Mouse (Mus musculus) heart, embryonic 10.5 days (tissue): ENCODE results near the gene Foxp4. TPM values are rescaled to one million over a fixed set of nuclear protein-coding genes. Genes with fewer than 3 reads are reported as not detected.
A peak's percentile ranks its signal among the peaks of the same experiment; 100 is the strongest.

Experiments used
- DNase-seq: peaks from one replicate; pipeline ENCODE4 v3.0.0-alpha.2; 2017; ENCODE audit warnings: low spot score
- H3K27ac ChIP-seq: fragments of 300-500 bp; sonication (generic); 2 replicates; pipeline ENCODE4 v1.5.1; 2016; ENCODE audit warnings: mild to moderate bottlenecking
- H3K27me3 ChIP-seq: fragments of 300-500 bp; sonication (generic); 2 replicates; pipeline ENCODE4 v1.6.1; 2016; ENCODE audit warnings: mild to moderate bottlenecking; ENCODE audit not compliant: poor library complexity, insufficient read depth, severe bottlenecking
- H3K36me3 ChIP-seq: fragments of 300-500 bp; sonication (generic); 2 replicates; pipeline ENCODE4 v1.6.1; 2016; ENCODE audit warnings: mild to moderate bottlenecking, moderate library complexity
- H3K4me1 ChIP-seq: fragments of 300-500 bp; sonication (generic); 2 replicates; pipeline ENCODE4 v1.6.1; 2016; ENCODE audit warnings: mild to moderate bottlenecking
- H3K4me3 ChIP-seq: fragments of 300-500 bp; sonication (generic); 2 replicates; pipeline ENCODE4 v1.5.1; 2016; ENCODE audit warnings: mild to moderate bottlenecking, moderate library complexity
- H3K9me3 ChIP-seq: fragments of 300-500 bp; sonication (generic); 2 replicates; pipeline ENCODE4 v1.6.1; 2016; ENCODE audit warnings: mild to moderate bottlenecking, moderate library complexity
- WGBS: fragments of 180-500 bp; shearing (Covaris S2); methylation state at CpG from one replicate; pipeline ENCODE4 v1.1.7; 2016; 5-methylcytosine and 5-hydroxymethylcytosine counted together
- polyA plus RNA-seq: library from polyadenylated mRNA; unstranded; fragments of >200 nt; fragmentation: Nextera tagmentation; extraction: Ambion mirVana; gene quantifications from 2 replicates; pipeline ENCODE4 v1.2.1, GENCODE M21; 2016

The Foxp4 gene
- polyA plus RNA-seq, 1 experiment from 2014 or later: 27.3 TPM

GRCm38 (mm10) chr17:47833628-47834481 is 90.6 kb downstream of the Foxp4 start:
- peaks cover 35% of the 10 kb centered on the region for H3K27me3 ChIP-seq
- WGBS: 1% methylated on average over 45 of the region's 45 CpGs
- H3K27ac ChIP-seq: peak overlapping the region; percentile 89
- peak overlapping the region; percentile 77 for H3K4me3 ChIP-seq
- no peak for DNase-seq
- no peaks in the 10 kb centered on the region for H3K9me3 ChIP-seq
- peaks cover 11% of the 10 kb centered on the region; the same call in 1 of the 2 replicates for H3K36me3 ChIP-seq
- H3K4me1 ChIP-seq: peaks cover 66% of the 10 kb centered on the region

GRCm38 (mm10) chr17:47833029-47833627 is 91.3 kb downstream of the Foxp4 start:
- peak overlapping the region; percentile 89 for H3K27ac ChIP-seq
- peaks cover 67% of the 10 kb centered on the region for H3K4me1 ChIP-seq
- under 1% methylated on average over 41 of the region's 45 CpGs for WGBS
- peaks cover 35% of the 10 kb centered on the region for H3K27me3 ChIP-seq
- no peaks in the 10 kb centered on the region for H3K9me3 ChIP-seq
- peaks cover 14% of the 10 kb centered on the region; the same call in 1 of the 2 replicates for H3K36me3 ChIP-seq
- DNase-seq: peak; percentile 88
- peak overlapping the region; percentile 77 for H3K4me3 ChIP-seq

- no peak for DNase-seq
- Histone ChIP-seq H3K36me3 (peaks cover 19% of the 10 kb centered on the region), H3K4me3 (peak overlapping the region; percentile 77), H3K27ac (peak overlapping the region; percentile 89), H3K4me1 (peaks cover 62% of the 10 kb centered on the region), H3K27me3 (peaks cover 35% of the 10 kb centered on the region), H3K9me3 (no peaks in the 10 kb centered on the region)
- 5% methylated on average over 17 of the region's 17 CpGs for WGBS
Measured at GRCm38 (mm10) chr17:47832501-47833028, 91.9 kb downstream of the Foxp4 start.

- WGBS: 48% methylated on average over 5 of the region's 5 CpGs
- Histone ChIP-seq H3K36me3 (peaks cover 27% of the 10 kb centered on the region), H3K27me3 (peaks cover 33% of the 10 kb centered on the region), H3K4me1 (peaks cover 59% of the 10 kb centered on the region), H3K9me3 (no peaks in the 10 kb centered on the region), H3K4me3 (peak overlapping the region; percentile 77), H3K27ac (peak overlapping the region; percentile 89)
- DNase-seq: no peak
Measured at GRCm38 (mm10) chr17:47831772-47832171, 92.7 kb downstream of the Foxp4 start.

GRCm38 (mm10) chr17:47831161-47831560 is 93.3 kb downstream of the Foxp4 start:
- H3K27me3 ChIP-seq: peaks cover 27% of the 10 kb centered on the region
- H3K27ac ChIP-seq: peak overlapping the region; percentile 89
- peaks cover 59% of the 10 kb centered on the region for H3K4me1 ChIP-seq
- H3K4me3 ChIP-seq: peak overlapping the region; percentile 77
- no peaks in the 10 kb centered on the region for H3K9me3 ChIP-seq
- DNase-seq: no peak
- peaks cover 29% of the 10 kb centered on the region for H3K36me3 ChIP-seq
- WGBS: 23% methylated on average over 9 of the region's 9 CpGs

GRCm38 (mm10) chr17:47821339-47821738 is 103.1 kb downstream of the Foxp4 start:
- peaks cover 76% of the 10 kb centered on the region for H3K36me3 ChIP-seq
- H3K4me1 ChIP-seq: peaks cover 25% of the 10 kb centered on the region
- peaks cover 3% of the 10 kb centered on the region; the same call in 1 of the 2 replicates for H3K27me3 ChIP-seq
- WGBS: 84% methylated on average over 8 of the region's 8 CpGs
- DNase-seq: no peak
- no peak overlapping the region for H3K27ac ChIP-seq
- no peaks in the 10 kb centered on the region for H3K9me3 ChIP-seq
- H3K4me3 ChIP-seq: no peak overlapping the region

- no peak for DNase-seq
- H3K36me3 ChIP-seq: peaks cover 70% of the 10 kb centered on the region
- no peaks in the 10 kb centered on the region for H3K27me3 ChIP-seq
- WGBS: 84% methylated on average over 13 of the region's 13 CpGs
- peaks cover 33% of the 10 kb centered on the region for H3K4me1 ChIP-seq
- H3K9me3 ChIP-seq: no peaks in the 10 kb centered on the region
- H3K4me3 ChIP-seq: no peak overlapping the region
- no peak overlapping the region for H3K27ac ChIP-seq
Measured at GRCm38 (mm10) chr17:47818038-47818725, 106.3 kb downstream of the Foxp4 start.

Other genes with a start within 250 kb of the Foxp4 start
- gene Tomm6, start 236.3 kb downstream of the Foxp4 start, polyA plus RNA-seq: 320 and 356 TPM in 2 replicates
- 4.6 and 5.2 TPM in 2 replicates for gene Frs3, start 235.6 kb downstream of the Foxp4 start, polyA plus RNA-seq
- gene Gm21981, start 230.2 kb downstream of the Foxp4 start, polyA plus RNA-seq: 0.14 and 0.16 TPM in 2 replicates
- 0.79 TPM in 1 of 2 replicates, not detected in the other for gene Prickle4, start 229.9 kb downstream of the Foxp4 start, polyA plus RNA-seq
- gene Pgc, start 197.8 kb downstream of the Foxp4 start, polyA plus RNA-seq: 0.49 and 0.67 TPM in 2 replicates
- 15.3 and 19.3 TPM in 2 replicates for gene Tfeb, start 187.6 kb downstream of the Foxp4 start, polyA plus RNA-seq
- gene Mdfi, start 90.0 kb downstream of the Foxp4 start, polyA plus RNA-seq: 15.3 and 17.7 TPM in 2 replicates
- not detected in 2 replicates for gene 1700122O11Rik, start 113.6 kb upstream of the Foxp4 start, polyA plus RNA-seq
- gene 1700067P10Rik, start 164.7 kb upstream of the Foxp4 start, polyA plus RNA-seq: not detected in 2 replicates
- gene 9830107B12Rik, start 221.6 kb upstream of the Foxp4 start, polyA plus RNA-seq: not detected in 2 replicates
- gene A530064D06Rik, start 242.6 kb upstream of the Foxp4 start, polyA plus RNA-seq: not detected in 2 replicates